Mouse (Mus musculus): Measurements from ENCODE around the gene Pbx1.

Gene Pbx1

GRCm38 (mm10) chr1:168268751-168269623 lies 163.1 kb downstream of the Pbx1 start:
- DNase-seq (ENCODE audit: low spot score in 2 of 2): no peak

- no peak for DNase-seq (ENCODE audit: low spot score in 2 of 2)
These were observed 163.8 kb downstream of the Pbx1 start for GRCm38 (mm10) chr1:168268224-168268623.

- no peak for DNase-seq (ENCODE audit: low spot score in 2 of 2)
These were observed 166.3 kb downstream of the Pbx1 start for GRCm38 (mm10) chr1:168265594-168266390.

GRCm38 (mm10) chr1:168265090-168265489 lies 167.0 kb downstream of the Pbx1 start:
- DNase-seq (ENCODE audit: low spot score in 2 of 2): no peak

GRCm38 (mm10) chr1:168260391-168260790 lies 171.7 kb downstream of the Pbx1 start:
- DNase-seq (ENCODE audit: low spot score in 2 of 2): no peak

GRCm38 (mm10) chr1:168258856-168259255 lies 173.2 kb downstream of the Pbx1 start:
- no peak for DNase-seq (ENCODE audit: low spot score in 2 of 2)

- DNase-seq (ENCODE audit: low spot score in 2 of 2): no peak
These were observed 176.6 kb downstream of the Pbx1 start for GRCm38 (mm10) chr1:168255347-168255908.

GRCm38 (mm10) chr1:168246968-168247724 lies 184.9 kb downstream of the Pbx1 start:
- no peak for DNase-seq (ENCODE audit: low spot score in 2 of 2)

GRCm38 (mm10) chr1:168245539-168245938 lies 186.5 kb downstream of the Pbx1 start:
- DNase-seq (ENCODE audit: low spot score in 2 of 2): no peak

GRCm38 (mm10) chr1:168243759-168244158 lies 188.3 kb downstream of the Pbx1 start:
- DNase-seq (ENCODE audit: low spot score in 2 of 2): no peak

- no peak for DNase-seq (ENCODE audit: low spot score in 2 of 2)
These were observed 189.0 kb downstream of the Pbx1 start for GRCm38 (mm10) chr1:168243068-168243467.

- no peak for DNase-seq (ENCODE audit: low spot score in 2 of 2)
These were observed 190.8 kb downstream of the Pbx1 start for GRCm38 (mm10) chr1:168241316-168241715.

GRCm38 (mm10) chr1:168240846-168241245 lies 191.2 kb downstream of the Pbx1 start:
- no peak for DNase-seq (ENCODE audit: low spot score in 2 of 2)

- DNase-seq (ENCODE audit: low spot score in 2 of 2): no peak
These were observed 191.7 kb downstream of the Pbx1 start for GRCm38 (mm10) chr1:168240386-168240785.

GRCm38 (mm10) chr1:168236101-168236500 lies 196.0 kb downstream of the Pbx1 start:
- DNase-seq (ENCODE audit: low spot score in 2 of 2): no peak

GRCm38 (mm10) chr1:168234355-168234754 lies 197.7 kb downstream of the Pbx1 start:
- DNase-seq (ENCODE audit: low spot score in 2 of 2): no peak

- no peak for DNase-seq (ENCODE audit: low spot score in 2 of 2)
These were observed 198.9 kb downstream of the Pbx1 start for GRCm38 (mm10) chr1:168233182-168233581.

- DNase-seq (ENCODE audit: low spot score in 2 of 2): no peak
These were observed 200.3 kb downstream of the Pbx1 start for GRCm38 (mm10) chr1:168231548-168232429.

GRCm38 (mm10) chr1:168230858-168231257 lies 201.2 kb downstream of the Pbx1 start:
- no peak for DNase-seq (ENCODE audit: low spot score in 2 of 2)

GRCm38 (mm10) chr1:168230134-168230533 lies 201.9 kb downstream of the Pbx1 start:
- no peak for DNase-seq (ENCODE audit: low spot score in 2 of 2)

Measured in right cerebral cortex, postnatal 36 days (tissue).